Mouse (Mus musculus) cerebellum, postnatal 4 days (tissue): ENCODE measurements around the gene Tmem170.
"Not testable (repeated sequence)": the region's sequence is repeated elsewhere in the genome, so short reads cannot be mapped to it uniquely, and the experiment has no call there.

ENCODE experiments used
- DNase-seq, 2 experiments: peaks; one replicate each; pipeline ENCODE4 v3.0.0; 2022; ENCODE audit warnings: low spot score in 2 of 2, mixed read lengths in 1 of 2

Tmem170 gene

GRCm38 (mm10) chr8:111875758-111876157 is 792 bp downstream of the Tmem170 start:
- no peak for DNase-seq

- DNase-seq, result no peak
These were observed 5.3 kb downstream of the Tmem170 start for GRCm38 (mm10) chr8:111871278-111871677.

- no peak for DNase-seq
These were observed 6.2 kb downstream of the Tmem170 start for GRCm38 (mm10) chr8:111870379-111870778.

- no peak for DNase-seq
These were observed 7.9 kb downstream of the Tmem170 start for GRCm38 (mm10) chr8:111868664-111869063.

- DNase-seq, result no peak
These were observed 10.7 kb downstream of the Tmem170 start for GRCm38 (mm10) chr8:111865857-111866256.

- DNase-seq, result no peak
These were observed 11.3 kb downstream of the Tmem170 start for GRCm38 (mm10) chr8:111865130-111865852.

- no peak for DNase-seq
These were observed 11.9 kb downstream of the Tmem170 start for GRCm38 (mm10) chr8:111864648-111865047.

- DNase-seq, result no peak
These were observed 13.3 kb downstream of the Tmem170 start for GRCm38 (mm10) chr8:111863280-111863679.

GRCm38 (mm10) chr8:111855977-111856376 is 20.6 kb downstream of the Tmem170 start:
- no peak for DNase-seq

GRCm38 (mm10) chr8:111853861-111854501 is 22.6 kb downstream of the Tmem170 start, which contains the start of gene Cfdp1:
Cfdp1 (minus strand) TSS chr8:111854291.
- DNase-seq, result peak; percentile 80 to 92

GRCm38 (mm10) chr8:111853219-111853618 is 23.3 kb downstream of the Tmem170 start:
- not testable (repeated sequence) for DNase-seq

GRCm38 (mm10) chr8:111846746-111847145 is 29.8 kb downstream of the Tmem170 start:
- no peak for DNase-seq

GRCm38 (mm10) chr8:111835540-111835939 is 41.0 kb downstream of the Tmem170 start:
- DNase-seq, result no peak

GRCm38 (mm10) chr8:111834011-111834410 is 42.5 kb downstream of the Tmem170 start:
- no peak for DNase-seq

- no peak for DNase-seq
These were observed 43.6 kb downstream of the Tmem170 start for GRCm38 (mm10) chr8:111832983-111833382.

- no peak for DNase-seq
These were observed 44.6 kb downstream of the Tmem170 start for GRCm38 (mm10) chr8:111831996-111832395.

- no peak for DNase-seq
These were observed 48.0 kb downstream of the Tmem170 start for GRCm38 (mm10) chr8:111828595-111828994.

GRCm38 (mm10) chr8:111825219-111825618 is 51.3 kb downstream of the Tmem170 start:
- DNase-seq, result no peak

- no peak for DNase-seq
These were observed 52.2 kb downstream of the Tmem170 start for GRCm38 (mm10) chr8:111824334-111824733.

GRCm38 (mm10) chr8:111821199-111821598 is 55.4 kb downstream of the Tmem170 start:
- DNase-seq, result no peak

- no peak for DNase-seq
These were observed 55.9 kb downstream of the Tmem170 start for GRCm38 (mm10) chr8:111820691-111821090.

- DNase-seq, result no peak
These were observed 56.5 kb downstream of the Tmem170 start for GRCm38 (mm10) chr8:111820018-111820417.

- DNase-seq, result no peak
These were observed 58.0 kb downstream of the Tmem170 start for GRCm38 (mm10) chr8:111818556-111818955.
